Mouse (Mus musculus) hindbrain, embryonic 14.5 days (tissue): ENCODE results near the gene Junb. TPM values are rescaled to one million over a fixed set of nuclear protein-coding genes. Genes with fewer than 3 reads are reported as not detected.
A peak's percentile ranks its signal among the peaks of the same experiment; 100 is the strongest.

Experiments
- ATAC-seq: fragments of 200-750 bp; cut with Nextera tagmentation; 2 replicates; pipeline ENCODE4 v1.8.0; 2017; ENCODE audit warnings: moderate number of reproducible peaks, mild to moderate bottlenecking, moderate TSS enrichment, moderate library complexity; ENCODE audit not compliant: low FRiP score
- DNase-seq: peaks from one replicate; pipeline ENCODE4 v3.0.0-alpha.2; 2015; ENCODE audit warnings: low spot score
- H3K27ac ChIP-seq: fragments of 300-500 bp; sonication (generic); 2 replicates; pipeline ENCODE4 v1.5.1; 2014; ENCODE audit warnings: mild to moderate bottlenecking, moderate library complexity
- H3K27me3 ChIP-seq: fragments of 300-500 bp; sonication (generic); 2 replicates; pipeline ENCODE4 v1.6.1; 2014; ENCODE audit warnings: mild to moderate bottlenecking, low read length, mixed read lengths; ENCODE audit not compliant: control insufficient read depth, insufficient read depth
- H3K36me3 ChIP-seq: fragments of 300-500 bp; sonication (generic); replicated peaks from 2 replicates; pipeline ENCODE4 v1.6.1; 2014; ENCODE audit not compliant: control insufficient read depth, insufficient read depth
- H3K4me1 ChIP-seq: fragments of 300-500 bp; sonication (generic); replicated peaks from 2 replicates; pipeline ENCODE4 v1.6.1; 2014; ENCODE audit warnings: antibody characterized with exemption, low read length, mixed read lengths; ENCODE audit not compliant: control insufficient read depth, insufficient read depth
- H3K4me2 ChIP-seq: fragments of 300-500 bp; sonication (generic); replicated peaks from 2 replicates; pipeline ENCODE4 v1.6.1; 2014; ENCODE audit warnings: mild to moderate bottlenecking, moderate library complexity
- H3K4me3 ChIP-seq: fragments of 300-500 bp; sonication (generic); replicated peaks from 2 replicates; pipeline ENCODE4 v1.5.1; 2014; ENCODE audit warnings: mild to moderate bottlenecking, low read length
- H3K9ac ChIP-seq: fragments of 300-500 bp; sonication (generic); 2 replicates; pipeline ENCODE4 v1.6.1; 2014
- H3K9me3 ChIP-seq: fragments of 300-500 bp; sonication (generic); 2 replicates; pipeline ENCODE4 v1.6.1; 2016; ENCODE audit warnings: low read length; ENCODE audit not compliant: control insufficient read depth
- WGBS: fragments of 180-500 bp; shearing (Covaris S2); extraction: QIAGEN DNeasy Blood & Tissue Kit; methylation state at CpG from one replicate; pipeline ENCODE4 v1.1.7; 2014; 5-methylcytosine and 5-hydroxymethylcytosine counted together
- polyA plus RNA-seq: library from polyadenylated mRNA; unstranded; fragments of >200 nt; fragmentation: Nextera tagmentation; extraction: Ambion mirVana; gene quantifications from 2 replicates; pipeline ENCODE4 v1.2.1, GENCODE M21; 2014

Junb gene
- polyA plus RNA-seq, 1 experiment from 2014 or later, result 6.2 TPM

DNA sequence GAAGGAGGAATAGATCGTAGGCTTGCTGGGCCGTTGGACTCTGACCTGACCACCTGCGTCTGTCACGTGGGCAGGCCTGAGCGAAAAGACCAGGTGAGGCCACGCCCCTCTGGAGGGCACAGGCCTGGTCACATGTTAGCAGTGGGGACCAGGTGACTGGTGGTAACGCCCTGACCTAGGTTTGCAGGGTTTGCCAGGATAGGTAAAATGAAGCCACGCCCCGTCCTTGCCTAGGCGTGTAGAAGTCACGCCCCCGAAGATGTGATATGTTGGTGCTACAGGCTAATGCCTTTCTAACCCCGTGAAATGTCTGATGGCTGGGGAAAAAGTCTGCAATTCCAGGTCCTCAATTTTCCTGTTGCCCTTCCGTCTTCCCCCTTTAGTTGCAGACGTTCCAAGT is 12.3 kb upstream of the Junb start:
- Histone ChIP-seq H3K4me1 (peaks cover 13% of the 10 kb centered on the region), H3K27ac (peak overlapping the region; percentile 64; the same call in 1 of the 2 replicates), H3K4me3 (peak overlapping the region; percentile 60), H3K36me3 (peaks cover 5% of the 10 kb centered on the region; the same call in 1 of the 2 replicates), H3K9me3 (no peaks in the 10 kb centered on the region), H3K4me2 (peak overlapping the region; percentile 79), H3K9ac (peak overlapping the region; percentile 73), H3K27me3 (peaks cover 14% of the 10 kb centered on the region; the same call in 1 of the 2 replicates)
- ATAC-seq (peak; percentile 36), DNase-seq (no peak)
- 2% methylated on average over 15 of the region's 15 CpGs for WGBS

DNA sequence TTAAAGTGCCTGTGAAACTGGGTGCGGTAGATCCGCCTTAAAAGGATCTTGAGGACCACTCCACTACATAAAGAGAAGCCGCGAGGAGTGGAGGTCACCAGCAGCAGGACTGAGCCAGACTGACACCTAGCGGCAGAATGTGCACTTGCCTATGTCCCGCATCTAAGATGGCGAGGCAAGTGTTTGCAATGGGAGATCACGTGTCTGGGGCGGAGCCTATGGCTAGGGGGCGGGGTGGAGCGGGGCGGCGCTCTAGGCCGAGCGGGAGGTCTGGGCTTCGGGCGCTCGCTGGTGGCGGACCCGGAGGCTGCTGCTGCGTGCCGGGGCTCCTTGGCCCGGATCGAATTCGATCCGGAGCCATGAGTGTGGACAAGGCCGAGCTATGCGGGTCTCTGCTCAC is 11.8 kb upstream of the Junb start, which contains the start of gene Hook2:
Gene Hook2, plus strand, starts transcription at position 255 of the 400 bp plus-strand sequence.
- Histone ChIP-seq H3K27me3 (peaks cover 14% of the 10 kb centered on the region; the same call in 1 of the 2 replicates), H3K9ac (peak within 1 kb of the TSS; percentile 73), H3K9me3 (no peaks in the 10 kb centered on the region), H3K27ac (peak within 1 kb of the TSS; percentile 77), H3K4me1 (peaks cover 15% of the 10 kb centered on the region), H3K4me2 (peak within 1 kb of the TSS; percentile 79), H3K4me3 (peak within 1 kb of the TSS; percentile 60), H3K36me3 (peaks cover 5% of the 10 kb centered on the region; the same call in 1 of the 2 replicates)
- under 1% methylated on average over 20 of the region's 28 CpGs for WGBS
- ATAC-seq (peak; percentile 92), DNase-seq (peak; percentile 99)

- Histone ChIP-seq H3K36me3 (peaks cover 2% of the 10 kb centered on the region; the same call in 1 of the 2 replicates), H3K4me3 (peak overlapping the region; percentile 60), H3K27ac (peak overlapping the region; percentile 77), H3K4me2 (peak overlapping the region; percentile 79), H3K9me3 (no peaks in the 10 kb centered on the region), H3K9ac (peak overlapping the region; percentile 73), H3K27me3 (peaks cover 15% of the 10 kb centered on the region; the same call in 1 of the 2 replicates), H3K4me1 (peaks cover 21% of the 10 kb centered on the region)
- under 1% methylated on average over 15 of the region's 15 CpGs for WGBS
- DNase-seq, result peak; percentile 86
- ATAC-seq, result peak; percentile 25
Observed at GRCm38 (mm10) chr8:84989810-84990209, 11.3 kb upstream of the Junb start.

DNA sequence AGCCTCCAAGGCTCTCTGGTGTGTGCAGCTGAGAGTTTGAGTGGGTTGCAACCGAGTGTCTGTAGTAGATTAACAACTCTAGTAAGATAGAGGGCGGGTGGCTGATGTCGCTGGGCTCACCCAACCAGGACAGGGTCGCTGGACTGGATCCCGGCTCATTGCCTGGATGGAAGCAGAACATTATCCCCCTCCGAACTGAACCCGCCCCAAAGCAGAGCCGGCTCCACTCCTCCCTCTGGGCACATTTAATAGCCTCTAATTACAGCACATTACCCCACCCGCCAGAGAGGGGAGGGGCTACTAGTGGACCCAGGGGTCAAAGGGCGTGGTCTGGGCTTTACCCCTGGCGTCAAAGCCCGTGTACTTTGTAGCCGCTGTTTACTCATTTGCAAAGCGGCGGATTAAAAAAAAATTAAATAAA is 10.8 kb upstream of the Junb start:
- WGBS, result 17% methylated on average over 15 of the region's 15 CpGs
- H3K4me1 ChIP-seq, result peaks cover 24% of the 10 kb centered on the region
- no peaks in the 10 kb centered on the region for H3K36me3 ChIP-seq
- H3K27ac ChIP-seq, result no peak overlapping the region
- H3K4me3 ChIP-seq, result peak overlapping the region; percentile 60; the same call in 1 of the 2 replicates
- H3K4me2 ChIP-seq, result peak overlapping the region; percentile 79
- ATAC-seq (no peak), DNase-seq (no peak)
- peak overlapping the region; percentile 73 for H3K9ac ChIP-seq
- peaks cover 20% of the 10 kb centered on the region; the same call in 1 of the 2 replicates for H3K27me3 ChIP-seq
- H3K9me3 ChIP-seq, result no peaks in the 10 kb centered on the region

GRCm38 (mm10) chr8:84987903-84988302 is 9.4 kb upstream of the Junb start:
- Histone ChIP-seq H3K9me3 (no peaks in the 10 kb centered on the region), H3K4me2 (no peak overlapping the region), H3K4me1 (peaks cover 24% of the 10 kb centered on the region), H3K36me3 (no peaks in the 10 kb centered on the region), H3K9ac (no peak overlapping the region), H3K27me3 (peaks cover 25% of the 10 kb centered on the region), H3K4me3 (no peak overlapping the region), H3K27ac (no peak overlapping the region)
- no peak for ATAC-seq
- 69% methylated on average over 2 of the region's 2 CpGs for WGBS
- DNase-seq, result no peak

DNA sequence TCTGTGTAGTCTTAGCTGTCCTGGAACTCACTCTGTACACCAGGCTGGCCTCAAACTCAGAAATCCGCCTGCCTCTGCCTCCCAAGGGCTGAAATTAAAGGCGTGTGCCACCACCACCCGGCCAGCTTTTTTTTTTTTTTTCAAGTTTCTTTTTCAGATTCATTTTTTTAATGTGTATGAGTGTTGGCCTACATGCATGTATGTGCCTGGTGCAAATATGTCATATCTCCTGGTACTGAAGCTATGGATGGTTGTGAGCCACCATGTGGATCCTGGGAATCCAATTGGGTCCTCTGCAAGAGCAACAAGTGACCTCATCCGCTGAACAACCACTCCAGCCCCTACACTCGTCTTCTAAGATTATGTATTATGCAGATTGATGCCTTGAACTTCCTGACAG is 8.9 kb upstream of the Junb start:
- Histone ChIP-seq H3K9me3 (no peaks in the 10 kb centered on the region), H3K27me3 (peaks cover 25% of the 10 kb centered on the region), H3K9ac (no peak overlapping the region), H3K27ac (no peak overlapping the region), H3K4me1 (peaks cover 24% of the 10 kb centered on the region), H3K4me3 (no peak overlapping the region), H3K36me3 (no peaks in the 10 kb centered on the region), H3K4me2 (no peak overlapping the region)
- ATAC-seq (no peak), DNase-seq (no peak)
- WGBS, result 85% methylated on average over 5 of the region's 5 CpGs

GRCm38 (mm10) chr8:84986379-84986945 is 7.9 kb upstream of the Junb start:
- peaks cover 24% of the 10 kb centered on the region for H3K4me1 ChIP-seq
- no peak for DNase-seq
- H3K27ac ChIP-seq, result peak overlapping the region; percentile 73
- H3K4me3 ChIP-seq, result peak overlapping the region; percentile 48
- peak overlapping the region; percentile 89 for H3K4me2 ChIP-seq
- H3K9ac ChIP-seq, result peak overlapping the region; percentile 58
- H3K9me3 ChIP-seq, result no peaks in the 10 kb centered on the region
- no peak for ATAC-seq
- H3K36me3 ChIP-seq, result no peaks in the 10 kb centered on the region
- peaks cover 25% of the 10 kb centered on the region for H3K27me3 ChIP-seq
- WGBS, result 35% methylated on average over 8 of the region's 8 CpGs

DNA sequence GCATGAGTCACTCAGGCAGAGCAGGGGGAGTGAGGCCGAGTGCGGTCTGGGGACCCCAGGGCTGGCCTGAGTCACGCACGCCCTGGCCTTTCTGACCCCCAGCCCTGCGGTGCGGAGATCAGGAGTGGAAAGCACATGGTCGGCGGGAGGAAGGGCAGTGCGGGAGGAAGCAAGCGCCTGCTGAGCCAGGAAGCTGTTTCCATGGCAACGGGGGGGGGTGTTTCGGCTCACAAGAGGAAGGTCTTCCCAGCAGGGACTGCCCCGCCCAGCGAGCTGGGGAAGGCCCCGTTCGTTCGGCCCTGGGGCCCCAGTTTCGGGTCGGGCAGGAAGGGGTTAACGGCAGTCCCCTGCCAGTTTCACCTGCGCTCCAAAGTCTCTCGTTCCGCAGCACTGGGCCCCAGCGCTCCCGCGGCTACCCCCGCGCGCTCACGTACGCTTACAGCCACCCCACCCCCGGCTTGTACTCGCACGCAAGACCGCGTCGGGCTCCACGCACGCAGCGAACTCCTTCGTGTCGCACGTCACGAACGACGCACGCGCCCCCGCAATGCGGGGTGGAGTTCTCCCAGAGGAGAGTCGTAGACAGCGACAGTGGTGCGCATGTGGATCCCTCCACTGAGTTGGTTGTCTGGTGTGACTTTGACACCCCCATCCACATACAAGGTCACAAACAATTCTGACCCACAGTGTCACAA is 7.3 kb upstream of the Junb start:
- under 1% methylated on average over 50 of the region's 53 CpGs for whole genome bisulfite sequencing
- H3K27ac ChIP-seq, result peak overlapping the region; percentile 73
- peak; percentile 82 for DNase-seq
- H3K9ac ChIP-seq, result peak overlapping the region; percentile 58
- H3K4me1 ChIP-seq, result peaks cover 26% of the 10 kb centered on the region
- H3K9me3 ChIP-seq, result no peaks in the 10 kb centered on the region
- peak overlapping the region; percentile 89 for H3K4me2 ChIP-seq
- peak overlapping the region; percentile 48 for H3K4me3 ChIP-seq
- H3K27me3 ChIP-seq, result peaks cover 25% of the 10 kb centered on the region
- no peaks in the 10 kb centered on the region for H3K36me3 ChIP-seq
- peak; percentile 32 for ATAC-seq

GRCm38 (mm10) chr8:84985049-84985683 is 6.6 kb upstream of the Junb start:
- Histone ChIP-seq H3K27me3 (peaks cover 25% of the 10 kb centered on the region), H3K4me1 (peaks cover 31% of the 10 kb centered on the region), H3K36me3 (no peaks in the 10 kb centered on the region), H3K27ac (peak overlapping the region; percentile 73), H3K9ac (peak overlapping the region; percentile 58), H3K9me3 (no peaks in the 10 kb centered on the region), H3K4me2 (peak overlapping the region; percentile 89), H3K4me3 (peak overlapping the region; percentile 48)
- no peak for ATAC-seq
- DNase-seq, result no peak
- WGBS, result under 1% methylated on average over 23 of the region's 23 CpGs
